Mouse (Mus musculus): ENCODE measurements at regions not wholly inside any gene's neighbourhood (a gene's known extent, or its start where the extent isn't known, plus 50 kb on each side); places are given as distances from the start of the nearest gene placed in this dataset.

DNA sequence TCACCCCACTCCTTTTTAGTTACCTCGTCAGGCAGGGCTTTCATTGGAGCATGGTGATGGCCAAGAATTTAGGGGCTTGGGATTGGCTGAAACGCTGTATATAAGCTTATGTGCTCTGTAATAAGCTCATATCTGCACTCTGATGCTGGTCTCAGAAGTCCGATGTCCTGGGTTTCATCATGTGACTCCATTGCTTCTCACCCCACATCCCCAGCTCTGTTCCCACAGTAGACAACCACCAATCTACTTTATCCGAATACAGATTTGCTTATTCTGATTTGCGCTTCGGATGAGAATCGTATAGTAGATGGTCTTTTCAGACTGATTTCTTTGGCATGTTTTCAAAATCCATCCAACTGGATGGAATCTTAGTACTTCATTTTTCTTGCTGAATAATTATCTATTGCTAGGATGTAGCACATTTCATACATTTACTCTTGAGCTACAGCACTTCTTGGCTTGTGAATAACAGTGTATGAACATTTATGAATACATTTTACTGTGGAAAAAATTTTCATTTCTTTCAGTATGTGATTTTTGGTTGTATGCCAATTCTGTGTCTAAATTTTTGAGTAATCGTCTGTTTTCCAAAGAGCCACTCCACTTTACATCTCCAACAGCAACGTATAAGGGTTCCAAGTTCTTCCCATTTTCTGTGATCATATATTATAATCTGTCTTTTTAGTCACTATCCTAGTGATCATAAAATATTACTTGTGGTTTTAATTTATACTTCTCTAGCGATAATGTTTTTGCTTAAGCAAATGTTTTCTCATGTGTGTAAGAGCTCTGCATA, 185.7 kb downstream of the Hace1 start:
- DNase-seq (ENCODE audit: low read depth, low spot score) = no peak

DNA sequence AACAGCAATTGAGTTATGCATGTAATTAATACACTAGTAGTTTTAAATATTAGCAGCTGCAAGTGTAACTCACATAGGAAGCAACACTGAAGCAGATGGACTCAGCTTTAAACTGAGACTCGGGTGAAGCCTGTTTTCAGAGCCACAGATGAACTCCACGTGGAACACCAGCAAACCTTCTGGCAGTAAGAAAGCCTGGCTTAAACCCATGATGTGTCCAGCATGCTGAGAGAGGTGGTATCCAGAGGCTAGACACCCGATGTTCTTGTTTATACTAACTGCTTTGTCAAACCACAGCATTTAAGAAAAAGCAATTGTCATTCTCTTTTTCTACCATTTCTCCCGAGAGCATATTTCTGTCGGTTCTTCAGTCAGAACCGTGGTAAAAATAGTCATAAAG, 202.1 kb downstream of the Hace1 start:
- no peak for DNase-seq (ENCODE audit: low read depth, low spot score)

DNA sequence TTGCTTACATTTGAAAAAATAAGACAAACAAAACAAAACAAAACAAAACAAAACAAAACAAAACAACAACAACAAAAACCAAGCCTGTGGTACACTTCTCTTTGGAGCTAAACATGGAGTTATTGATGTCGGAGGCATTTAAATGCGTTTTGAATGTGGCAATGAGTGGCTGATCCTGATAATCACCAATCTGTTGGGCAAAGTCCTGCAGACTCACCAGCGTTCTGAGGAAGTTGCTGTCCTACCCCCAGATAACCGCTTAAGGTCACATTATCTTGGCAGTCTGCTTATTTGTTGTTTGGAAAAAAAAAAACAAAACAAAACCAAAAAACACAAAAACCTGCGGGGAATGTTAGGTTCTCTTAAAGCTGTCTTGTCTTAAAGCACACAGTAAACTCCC, 205.4 kb downstream of the Hace1 start:
- DNase-seq (ENCODE audit: low read depth, low spot score) = no peak

DNA sequence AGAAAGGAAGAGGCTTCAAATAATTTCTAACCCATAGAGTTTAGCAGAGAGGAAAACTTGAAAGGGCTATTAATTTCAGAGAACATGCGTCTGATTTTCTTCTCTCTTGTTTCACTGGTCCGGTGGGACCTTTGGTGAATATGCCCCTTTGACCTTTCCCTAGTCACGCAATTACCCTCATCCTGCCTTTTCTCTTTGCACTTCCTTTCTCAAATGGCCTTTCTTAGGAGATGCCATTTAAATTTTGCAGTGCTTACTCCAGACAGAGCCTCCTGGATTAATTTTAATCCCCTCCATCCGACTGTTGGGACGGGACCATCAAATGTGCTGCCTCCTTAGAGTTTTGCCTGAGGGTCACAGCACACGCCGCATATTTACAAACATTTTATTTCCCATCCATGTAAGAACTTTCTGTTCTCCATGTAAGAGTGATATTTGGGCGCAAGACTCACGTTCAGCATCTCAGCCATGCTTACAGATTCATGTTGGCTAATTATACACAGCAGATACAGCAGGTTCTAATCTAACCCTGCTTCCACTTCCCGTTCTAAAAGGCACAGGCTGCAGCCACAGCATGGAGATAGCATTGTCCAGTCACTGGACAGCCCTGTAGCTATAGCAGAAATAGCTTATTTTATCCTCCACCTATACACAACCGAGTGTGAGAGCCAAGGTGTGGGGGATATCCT, 206.0 kb downstream of the Hace1 start:
- no peak for DNase-seq (ENCODE audit: low read depth, low spot score)

DNA sequence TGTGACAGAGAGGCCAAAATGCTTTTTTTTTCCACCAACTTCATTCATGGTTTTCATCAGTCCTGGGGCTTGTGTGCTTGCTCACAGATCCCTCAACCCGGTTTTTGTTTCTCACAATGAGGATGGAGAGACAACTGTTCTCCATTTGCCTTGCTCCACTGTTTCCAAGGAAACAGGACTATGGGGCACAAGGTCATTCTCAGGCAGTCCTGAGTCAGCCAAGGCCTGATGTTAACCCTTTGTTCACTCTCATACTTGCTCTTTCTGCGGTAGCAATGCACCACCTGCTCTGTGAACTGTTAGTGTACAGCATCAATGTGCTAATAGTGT, 206.5 kb downstream of the Hace1 start:
- DNase-seq (ENCODE audit: low read depth, low spot score) = no peak

DNA sequence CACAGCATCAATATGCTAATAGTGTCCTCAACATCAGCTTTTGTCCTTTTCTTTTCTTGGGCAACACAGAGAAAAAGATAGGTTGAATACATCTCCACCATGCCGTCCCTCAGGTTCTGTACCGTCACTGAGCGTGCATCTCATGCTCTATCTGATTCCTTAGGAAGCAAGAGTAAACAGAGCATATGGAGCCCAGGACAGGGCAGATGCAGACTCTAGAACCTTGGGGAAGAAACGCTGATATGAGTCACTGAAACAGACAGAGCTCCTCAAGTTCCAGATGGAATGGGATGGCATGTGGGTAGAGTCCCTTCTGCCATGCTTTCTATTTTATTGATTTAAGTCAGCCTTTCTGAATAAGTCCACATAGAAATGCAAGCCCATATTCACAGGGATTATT, 206.9 kb downstream of the Hace1 start:
- DNase-seq (ENCODE audit: low read depth, low spot score) = no peak

DNA sequence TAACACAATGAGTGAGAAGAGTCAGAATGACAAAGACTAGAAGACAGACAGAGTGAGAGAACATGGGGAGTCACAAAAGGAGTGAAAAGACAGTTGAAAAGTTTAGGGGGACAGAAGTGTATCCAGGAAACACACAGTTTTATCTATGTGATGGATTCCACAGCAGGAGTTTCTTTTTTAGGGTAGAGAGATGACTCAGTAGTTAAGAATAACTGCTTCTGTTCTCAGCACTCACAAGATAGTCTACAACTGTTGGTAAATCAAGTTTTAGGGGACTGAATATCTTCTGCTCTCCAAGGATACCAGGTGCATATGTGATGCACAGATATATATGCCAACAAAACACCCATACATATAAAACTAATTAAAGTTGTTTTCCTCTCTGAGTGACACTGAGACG, 210.7 kb downstream of the Hace1 start:
- no peak for DNase-seq (ENCODE audit: low read depth, low spot score)

DNA sequence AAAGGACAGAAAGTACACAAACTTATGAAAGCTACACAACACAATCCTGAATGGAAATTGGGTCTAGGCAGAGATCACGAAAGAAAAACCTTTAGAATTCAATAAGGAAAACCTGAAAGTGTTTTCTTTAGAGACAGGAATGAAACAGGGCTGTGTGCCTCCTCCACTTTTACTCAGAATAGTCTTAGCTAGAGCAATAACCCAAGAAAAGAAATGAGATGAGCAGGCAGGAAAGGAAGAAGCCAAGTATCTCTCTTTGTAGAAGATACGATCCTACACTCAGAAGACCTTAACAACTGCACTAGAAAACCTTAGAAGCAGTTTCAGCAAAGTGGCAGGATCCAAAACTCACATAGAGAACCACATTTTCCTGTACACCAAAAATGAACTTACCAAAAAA, 218.0 kb downstream of the Hace1 start:
- DNase-seq (ENCODE audit: low read depth, low spot score) = no peak

DNA sequence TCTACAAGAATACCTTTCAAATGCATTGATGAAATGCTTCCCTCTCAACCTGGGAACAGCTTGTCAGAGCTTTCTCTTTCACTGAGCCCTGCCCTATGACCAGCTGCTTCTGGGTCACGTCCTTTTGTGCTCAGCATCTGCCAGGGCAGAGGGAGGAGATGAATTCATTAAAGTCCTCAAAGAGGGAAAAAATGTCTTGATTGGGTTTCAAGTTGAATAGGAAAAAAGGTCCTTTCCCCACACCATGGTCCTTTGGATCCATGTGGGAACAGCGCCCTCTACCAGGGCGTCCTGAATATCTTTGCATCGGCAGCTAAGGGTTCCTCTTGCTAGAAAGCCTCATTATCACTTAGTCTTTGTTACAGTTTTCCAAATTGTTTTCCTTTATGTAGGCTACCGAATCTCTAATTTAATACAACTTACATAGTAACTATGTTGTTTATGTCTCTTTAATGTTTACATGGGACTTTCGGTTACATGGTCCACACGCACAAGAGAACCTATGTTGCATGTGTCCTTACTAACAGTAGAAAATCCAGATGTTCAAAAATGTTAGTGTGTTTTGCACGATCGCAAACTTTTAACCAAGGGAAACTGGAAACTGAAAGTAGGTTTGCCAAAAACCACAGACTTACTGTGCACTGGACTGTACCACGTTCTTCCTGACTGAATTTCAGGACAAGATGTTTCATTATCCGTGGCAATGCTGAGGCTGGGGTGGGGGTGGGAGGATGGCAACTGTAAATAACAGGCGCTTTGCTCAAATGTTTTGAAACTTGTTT, 222.6 kb downstream of the Hace1 start:
- no peak for DNase-seq (ENCODE audit: low read depth, low spot score)

DNA sequence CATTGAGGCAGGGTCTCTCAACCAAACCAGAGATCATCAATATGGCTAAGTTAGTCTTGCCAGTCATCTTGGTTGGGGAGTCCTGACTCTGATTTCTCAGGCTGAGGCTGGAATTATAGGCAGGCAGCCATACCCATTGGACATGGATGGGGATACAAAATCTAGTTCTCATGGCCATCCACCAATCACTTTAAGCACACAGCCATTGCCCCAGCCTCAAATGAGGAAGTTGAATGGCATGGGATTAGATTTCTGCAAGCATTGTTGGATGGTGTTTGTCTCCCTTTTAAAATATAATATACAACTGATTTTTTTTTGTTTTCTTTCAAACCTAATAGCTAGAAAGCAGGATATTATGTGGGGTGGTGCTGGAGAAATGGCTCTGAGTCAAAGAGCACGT, 223.8 kb downstream of the Hace1 start:
- DNase-seq (ENCODE audit: low read depth, low spot score) = no peak

DNA sequence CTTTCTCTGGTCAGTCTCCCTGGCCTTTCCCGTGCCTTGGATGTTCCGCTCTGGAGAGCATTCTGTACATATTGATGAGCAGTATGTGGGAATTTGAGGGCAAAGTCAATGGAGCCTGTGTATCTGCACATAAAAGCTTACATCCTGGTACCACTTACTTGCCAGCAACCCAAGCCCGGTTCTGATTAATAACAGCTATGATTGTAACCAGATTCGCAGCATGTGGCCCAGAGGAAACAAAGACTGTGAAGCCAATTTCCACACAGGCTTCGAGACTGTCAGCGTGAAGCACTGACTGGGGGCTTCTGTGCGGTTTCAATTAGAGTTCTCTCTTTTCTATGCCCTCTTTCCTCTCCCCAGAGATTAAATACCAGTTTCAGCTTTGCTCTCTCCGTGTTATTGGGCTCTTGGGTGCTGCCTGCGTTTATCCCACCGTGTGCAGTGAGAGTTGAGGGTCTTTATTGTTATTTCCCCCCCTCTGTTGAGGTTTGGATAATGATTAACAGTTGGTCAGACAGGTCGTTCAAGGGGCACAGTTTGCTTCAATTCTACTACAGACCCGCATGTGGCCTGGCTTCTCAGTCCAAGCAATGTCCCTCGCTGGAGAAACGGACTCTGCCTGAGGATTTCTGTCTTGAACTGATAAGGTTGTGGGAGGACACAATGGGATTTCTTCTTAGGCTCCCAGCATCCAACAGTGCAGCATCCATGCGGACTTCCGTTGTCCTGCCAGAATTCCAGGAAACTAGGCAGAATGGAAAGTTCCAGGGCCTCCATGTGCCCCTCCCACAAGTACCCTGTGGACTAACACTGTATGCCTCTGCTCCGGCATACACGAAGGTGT, 229.6 kb downstream of the Hace1 start:
- no peak for DNase-seq (ENCODE audit: low read depth, low spot score)

DNA sequence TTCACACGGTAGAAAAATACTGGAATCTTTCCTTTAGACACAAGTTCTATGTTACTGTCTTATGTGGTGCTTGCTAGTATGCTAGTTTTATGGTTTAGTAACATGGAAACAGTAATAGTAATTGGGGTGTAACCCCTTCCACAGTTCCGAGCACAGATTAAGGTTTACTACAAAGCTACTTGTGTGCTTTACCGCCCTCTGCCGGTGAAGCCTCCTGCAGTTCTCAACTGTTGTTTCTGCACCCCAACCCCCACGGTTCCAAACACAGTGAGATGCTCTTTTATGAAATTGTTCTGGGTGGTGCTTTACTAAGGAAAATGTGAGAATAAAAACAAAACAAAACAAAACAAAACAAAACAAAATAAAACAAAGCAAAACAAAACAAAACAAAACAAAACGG, 234.3 kb downstream of the Hace1 start:
- peak; percentile 12 for DNase-seq (ENCODE audit: low read depth, low spot score)

DNA sequence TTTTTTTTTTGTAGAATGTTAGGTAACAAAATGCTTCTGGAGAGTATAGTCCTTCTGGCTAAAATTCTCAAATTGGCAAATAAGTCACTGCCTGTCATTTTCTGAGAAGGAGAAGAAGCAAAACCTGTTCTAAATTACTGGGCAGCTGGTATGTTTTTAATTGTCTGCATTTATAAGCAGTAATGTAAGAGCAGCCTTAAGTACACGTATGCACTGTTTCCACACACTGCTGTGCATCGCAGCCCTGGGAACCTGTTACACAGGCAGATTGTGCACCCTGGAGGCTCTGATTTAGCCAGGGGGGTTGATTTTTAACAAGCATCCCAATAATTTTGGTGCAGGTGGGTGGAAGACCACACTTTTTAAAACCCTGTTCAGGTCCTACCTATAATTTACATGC, 236.2 kb downstream of the Hace1 start:
- DNase-seq (ENCODE audit: low read depth, low spot score) = no peak

DNA sequence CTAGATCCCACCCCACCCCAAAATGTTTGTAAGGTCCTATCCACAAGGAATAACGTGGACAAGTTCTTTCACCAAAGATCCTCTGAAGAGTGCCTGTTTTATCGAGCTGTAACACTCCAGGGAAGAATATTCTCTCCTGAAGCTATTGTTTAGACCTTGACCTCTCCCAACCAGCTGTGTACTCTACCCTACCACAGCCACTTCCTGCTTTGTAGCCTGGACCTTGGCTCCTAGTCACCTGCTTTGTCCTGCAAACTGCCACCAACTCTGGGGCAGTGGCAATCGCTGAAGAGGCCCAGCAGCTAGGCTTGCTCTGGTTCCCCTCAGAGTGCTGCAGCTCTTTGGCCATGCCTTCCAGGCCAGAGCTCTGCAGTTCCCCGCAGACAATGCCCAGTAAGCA, 239.1 kb downstream of the Hace1 start:
- DNase-seq (ENCODE audit: low read depth, low spot score) = no peak

DNA sequence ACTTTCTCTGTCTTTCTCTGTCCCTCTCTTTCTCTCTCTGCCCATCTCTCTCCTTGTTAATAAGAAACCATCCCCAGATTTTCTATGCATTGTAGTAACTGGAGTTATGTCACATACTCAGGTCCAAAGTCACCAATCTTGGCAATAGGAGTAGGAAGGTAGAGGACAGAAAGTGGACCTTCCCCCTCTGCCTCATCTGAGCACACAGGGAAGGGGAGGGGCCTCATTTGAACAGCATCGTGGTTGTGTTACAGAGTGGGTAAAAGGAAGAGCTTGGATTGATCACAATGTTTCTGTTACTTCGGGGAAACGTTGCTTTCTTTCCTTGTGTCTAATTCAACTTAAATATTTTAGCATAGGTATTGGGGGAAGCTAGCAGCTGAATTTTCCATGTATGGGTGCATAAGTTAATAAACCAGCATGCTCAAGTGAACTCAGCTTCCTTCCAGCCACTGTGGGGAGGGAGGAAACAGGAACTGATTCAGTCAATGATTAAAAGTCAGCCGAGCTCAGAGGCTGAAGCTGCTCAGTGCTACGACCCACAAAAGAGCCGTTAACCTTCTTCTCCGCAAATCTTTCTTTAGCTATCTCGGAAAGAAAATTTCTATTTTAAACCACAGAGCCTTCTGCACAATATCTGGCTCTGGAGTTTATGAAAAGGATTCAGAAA, 243.5 kb downstream of the Hace1 start:
- peak; percentile 7 for DNase-seq (ENCODE audit: low read depth, low spot score)

DNA sequence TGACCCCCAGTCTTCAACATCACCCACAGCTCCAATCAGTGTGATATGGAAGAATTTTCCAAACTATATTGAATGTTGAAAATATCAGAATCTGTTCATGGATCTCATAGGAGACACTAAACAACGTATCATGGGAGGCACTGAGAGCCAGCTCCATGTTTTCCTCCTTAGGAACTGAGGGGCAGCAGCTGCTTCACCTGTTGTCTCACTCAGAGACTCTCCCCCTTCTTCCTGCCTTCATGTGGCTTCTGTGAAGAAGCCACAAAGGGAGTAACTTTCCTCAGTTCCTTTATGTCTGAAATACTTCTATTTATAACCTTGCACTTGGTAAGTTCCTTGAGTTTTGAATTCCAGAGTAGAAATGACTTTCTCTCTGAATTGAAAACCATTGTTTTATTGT, 244.6 kb downstream of the Hace1 start:
- DNase-seq (ENCODE audit: low read depth, low spot score) = peak; percentile 6

DNA sequence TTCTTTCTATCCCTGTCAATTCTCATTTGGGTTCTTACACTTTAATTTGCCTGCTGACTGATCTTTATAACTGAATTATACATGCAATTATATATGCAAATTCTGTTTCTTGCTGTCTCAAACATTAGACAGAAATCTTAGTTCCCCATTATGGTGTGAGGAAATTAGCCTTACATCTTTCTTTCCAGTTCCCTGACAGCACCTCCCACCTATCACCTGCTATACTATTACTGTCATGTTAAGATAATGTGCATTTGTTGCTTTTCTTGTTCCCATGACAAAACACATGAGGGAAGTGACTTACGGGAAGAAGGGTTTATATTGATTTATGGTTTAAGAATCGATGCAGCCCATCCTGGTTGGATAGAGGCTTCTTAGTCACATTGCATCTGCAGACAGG, 246.0 kb downstream of the Hace1 start:
- no peak for DNase-seq (ENCODE audit: low read depth, low spot score)

DNA sequence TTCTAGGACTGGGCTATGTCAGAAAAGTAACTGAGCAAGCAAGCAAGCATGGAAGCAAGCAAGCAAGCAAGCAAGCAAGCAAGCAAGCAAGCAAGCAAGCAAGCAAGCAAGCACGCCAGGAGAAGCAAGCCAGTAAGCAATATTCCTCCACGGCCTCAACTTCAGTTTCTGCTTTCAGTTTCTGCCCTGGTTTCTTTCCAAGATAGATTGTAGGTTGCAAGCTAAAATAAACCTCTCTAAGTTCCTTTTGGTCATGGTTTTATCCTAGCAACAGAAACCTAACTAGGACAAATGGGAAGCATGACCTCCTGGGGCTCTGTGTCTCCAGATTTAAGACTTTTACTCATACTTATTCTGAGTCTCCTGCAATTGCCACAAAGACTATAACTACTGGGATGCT, 271.0 kb downstream of the Hace1 start:
- DNase-seq (ENCODE audit: low read depth, low spot score) = no peak

DNA sequence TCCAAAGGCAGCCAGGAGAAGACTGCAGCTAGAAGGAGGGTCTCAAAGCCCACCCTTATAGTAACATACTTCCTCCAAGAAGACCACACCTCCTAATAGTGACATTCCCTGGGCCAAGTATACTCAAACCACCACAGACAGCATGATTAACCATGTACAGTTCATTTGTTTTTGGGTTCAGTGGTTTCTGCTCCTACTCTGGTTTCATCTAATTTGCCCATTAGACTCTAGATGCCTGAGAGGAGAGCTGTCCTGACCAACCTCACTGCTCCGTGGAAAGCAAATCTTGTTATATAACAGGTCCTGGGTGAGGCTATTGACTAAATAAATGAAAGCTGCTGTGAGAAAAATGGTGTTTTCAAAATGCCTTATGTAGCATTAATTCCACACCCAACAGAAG, 272.2 kb downstream of the Hace1 start:
- DNase-seq (ENCODE audit: low read depth, low spot score) = no peak

DNA sequence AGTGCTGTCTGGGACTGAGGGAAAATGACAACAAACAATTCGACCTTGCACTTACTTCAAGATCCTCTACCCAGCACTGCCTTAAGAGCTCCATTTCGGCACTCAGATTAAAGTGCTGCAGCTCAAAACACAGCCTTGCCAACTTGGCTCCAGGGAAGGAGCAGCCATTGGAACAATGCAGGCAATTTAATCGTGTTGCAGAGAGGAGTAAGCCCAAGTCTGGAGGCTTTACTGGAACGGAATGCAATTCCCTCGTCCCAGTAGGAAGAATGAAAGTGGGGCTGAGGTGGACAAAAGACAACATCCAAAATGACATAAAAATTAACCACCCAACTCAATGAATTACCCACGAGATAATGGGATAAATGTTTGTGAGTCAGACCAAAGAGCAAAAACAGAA, 273.0 kb downstream of the Hace1 start:
- no peak for DNase-seq (ENCODE audit: low read depth, low spot score)

DNA sequence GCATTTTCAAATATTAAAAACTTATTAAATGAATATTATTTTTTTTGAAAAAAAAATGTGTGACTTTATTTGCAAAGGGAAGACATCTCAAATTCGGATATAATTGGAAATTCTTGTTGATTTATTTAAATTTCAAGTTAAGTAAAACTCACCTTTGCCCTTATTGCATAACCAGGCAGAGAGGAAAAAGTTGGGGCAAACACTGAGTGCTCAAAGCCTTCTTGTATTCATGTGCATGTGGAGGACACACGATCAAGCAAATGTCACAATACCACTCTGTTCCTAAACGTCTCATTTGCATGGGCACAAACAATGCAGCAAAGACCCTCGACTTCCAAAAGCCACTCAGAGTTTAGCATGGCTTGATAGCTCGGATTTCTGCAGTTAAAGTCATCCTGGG, 275.1 kb downstream of the Hace1 start:
- no peak for DNase-seq (ENCODE audit: low read depth, low spot score)

Measured in CD4-positive helper T cell, adult 2 months (primary cell).